Mouse (Mus musculus) T-cell, adult 66 days (primary cell): ENCODE results near the gene Ipp. TPM values are rescaled to one million over a fixed set of nuclear protein-coding genes. Genes with fewer than 3 reads are reported as not detected.

Source experiments
- total RNA-seq, 2 experiments: library from RNA; stranded (reverse); gene quantifications; 3 replicates in 1 of 2; 4 replicates in 1 of 2; pipeline ENCODE4 v1.2.4; 2023

Ipp gene
- 10 to 100 TPM; 12.5 to 13.0 TPM for total RNA-seq

DNA sequence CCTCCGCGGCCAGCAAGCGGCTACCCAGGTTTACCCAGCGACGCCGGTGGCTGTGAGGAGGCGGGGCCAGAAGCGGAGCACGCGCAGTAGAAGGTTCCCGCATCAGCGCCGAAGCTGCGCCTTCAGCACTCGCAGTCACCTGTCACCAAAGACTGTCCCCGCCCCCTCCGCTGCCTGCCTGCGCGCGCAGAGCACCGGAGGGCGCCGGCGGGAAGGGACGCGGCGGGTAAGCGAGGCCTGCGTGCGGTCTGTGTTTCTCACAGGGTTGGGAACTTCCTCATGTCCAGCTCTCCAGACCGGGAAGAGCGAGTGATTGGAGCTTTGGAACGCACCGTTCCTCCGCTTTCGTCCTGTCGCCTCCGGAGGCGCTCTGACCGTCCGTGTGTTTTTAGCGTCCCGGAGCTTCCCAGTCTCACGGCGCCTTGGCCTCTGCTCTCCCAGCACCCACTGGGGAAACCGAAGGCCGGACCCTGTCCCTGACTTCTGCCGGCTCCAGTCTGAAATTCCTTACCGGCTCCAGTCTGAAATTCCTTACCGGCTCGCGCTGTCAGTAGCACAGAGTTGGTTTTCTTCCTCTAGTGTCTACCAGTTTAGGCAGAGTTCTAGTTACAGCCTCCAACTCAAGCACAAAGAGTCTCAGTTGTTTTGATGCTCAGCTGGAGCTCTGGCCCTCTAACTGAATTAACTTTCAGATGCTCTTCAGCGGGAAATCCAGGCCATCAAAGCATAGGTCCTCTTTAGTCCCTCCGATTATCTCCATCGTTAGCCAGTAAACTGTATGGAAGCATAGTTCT, at the start of gene Ipp:
Gene Ipp, plus strand, starts transcription at position 125 of the 794 bp plus-strand sequence.

DNA sequence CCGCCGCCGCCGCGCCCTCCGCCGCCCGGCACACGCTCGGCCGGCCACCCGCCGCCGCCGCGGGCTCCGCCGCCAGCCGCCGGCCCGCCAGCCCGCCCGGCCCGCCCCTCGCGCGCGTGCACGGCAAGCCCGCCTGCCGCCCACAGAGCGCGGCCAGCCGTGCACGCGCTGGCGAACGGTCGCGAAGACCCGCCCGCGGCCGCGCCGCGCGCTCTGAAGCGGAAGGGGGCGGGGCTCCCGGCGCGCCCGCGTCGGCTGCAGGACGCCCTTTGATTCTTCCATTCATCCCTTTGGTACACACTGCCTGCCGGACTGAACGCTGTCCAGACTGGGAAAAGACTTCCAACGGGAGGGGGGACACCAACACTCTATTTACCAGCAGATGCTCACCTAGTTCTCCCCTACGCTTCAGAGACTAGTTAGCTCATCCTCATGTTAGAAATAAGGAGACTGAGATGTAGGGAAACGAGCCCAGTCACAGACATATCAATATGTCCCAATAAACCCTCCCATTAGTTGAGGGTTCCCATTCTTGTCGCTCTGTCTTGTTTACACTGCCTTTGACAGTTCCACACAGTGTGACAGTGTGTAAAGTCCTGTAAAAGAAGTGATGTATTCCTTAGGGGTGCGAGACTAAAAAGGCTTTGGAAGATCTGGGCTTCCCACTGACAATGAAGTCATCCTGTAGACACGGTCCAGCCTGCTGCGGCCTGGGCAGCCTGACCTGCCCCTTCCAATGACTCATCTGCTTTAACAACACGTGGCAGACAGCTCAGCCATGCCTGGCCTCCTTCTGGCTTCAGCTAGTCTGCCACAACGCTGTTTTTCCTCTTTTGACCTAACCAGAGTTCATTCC, 43.0 kb upstream of the Ipp start, which contains the start of gene Mast2:
Gene Mast2, minus strand, starts transcription at position 58 of the 856 bp plus-strand sequence.

DNA sequence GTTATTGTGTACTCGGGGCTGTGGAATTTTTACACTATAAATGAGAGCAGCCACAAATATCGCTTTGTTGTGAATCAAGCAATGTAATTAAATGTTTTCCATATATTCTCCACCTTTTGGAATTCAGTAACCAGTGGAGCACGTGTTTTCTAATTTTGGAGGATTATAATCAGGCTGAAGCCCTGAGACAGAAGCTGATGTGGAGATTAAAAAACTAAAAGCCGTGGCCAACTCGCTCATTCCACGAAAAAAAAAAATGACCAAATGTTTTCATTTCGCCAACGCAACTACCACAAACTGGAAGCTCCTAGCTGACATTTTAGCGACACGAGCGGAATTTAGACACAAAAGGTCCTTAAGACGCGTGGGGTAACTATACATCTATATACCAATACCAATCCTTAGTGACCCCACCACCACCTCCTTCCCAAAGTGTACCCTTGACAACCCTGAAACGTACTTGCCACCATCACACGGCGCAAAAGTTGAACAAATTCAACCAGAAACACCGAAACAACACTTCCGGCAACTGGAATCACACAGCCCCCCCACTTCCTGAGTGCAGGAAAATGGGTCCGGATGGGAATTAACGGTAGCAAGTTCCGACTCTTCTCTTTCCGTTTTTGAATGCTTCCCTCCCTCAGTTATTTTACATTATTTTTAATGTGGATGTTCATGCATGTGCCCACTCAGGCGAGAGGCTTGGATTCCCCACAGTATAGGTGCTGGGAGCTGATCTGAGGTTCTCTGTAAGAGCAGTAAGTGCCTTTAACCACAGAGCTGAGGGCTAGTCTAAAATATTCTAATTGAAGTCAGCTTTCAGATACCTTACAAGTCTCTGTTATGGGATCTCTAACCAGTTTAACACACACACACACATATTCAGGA, 48.3 kb downstream of the Ipp start, which contains the start of gene Tmem69:
Gene Tmem69, minus strand, starts transcription at position 524 of the 888 bp plus-strand sequence.

GRCm38 (mm10) chr4:116557306-116558121, 50.2 kb downstream of the Ipp start, which contains the start of gene Gpbp1l1:
Gene Gpbp1l1, plus strand, starts transcription at chr4:116557658.

Other genes starting within 250 kb of the Ipp start
- 10 to 100 TPM; 30.0 to 31.3 TPM for gene Mast2, start 43.4 kb upstream of the Ipp start, total RNA-seq
- 1 to 10 TPM; 8.9 to 9.7 TPM for gene Tmem69, start 48.4 kb downstream of the Ipp start, total RNA-seq
- gene Gpbp1l1, start 50.1 kb downstream of the Ipp start, total RNA-seq = 100 to 1,000 TPM; 118 to 120 TPM
- 10 to 100 TPM; 12.8 to 14.4 TPM for gene Ccdc17, start 89.1 kb downstream of the Ipp start, total RNA-seq
- gene Nasp, start 120.4 kb downstream of the Ipp start, total RNA-seq = 100 to 1,000 TPM in 1 of 2 experiments, 10 to 100 TPM in 1; 82.1 to 104 TPM
- 100 to 1,000 TPM; 186 to 195 TPM for gene Akr1a1, start 144.1 kb downstream of the Ipp start, total RNA-seq
- gene Prdx1, start 178.0 kb downstream of the Ipp start, total RNA-seq = 100 to 1,000 TPM; 164 TPM
- gene Mmachc, start 200.9 kb downstream of the Ipp start, total RNA-seq = 1 to 10 TPM; 4.5 to 6.0 TPM
- gene Ccdc163, start 201.0 kb downstream of the Ipp start, total RNA-seq = 10 to 100 TPM; 13.1 to 19.6 TPM
- 1 to 10 TPM; 4.8 to 7.5 TPM for gene Tesk2, start 213.4 kb downstream of the Ipp start, total RNA-seq